Mouse (Mus musculus) olfactory bulb, adult 2 months (tissue): ENCODE data around the gene Cabp7.

Source experiments
- CTCF ChIP-seq: fragments of 200-500 bp; IDR thresholded peaks from 2 replicates; pipeline ENCODE4 v1.5.1; 2012; ENCODE audit warnings: low read depth, mild to moderate bottlenecking, low read length, moderate library complexity; ENCODE audit not compliant: insufficient read depth
- POLR2A ChIP-seq: fragments of 200-500 bp; IDR thresholded peaks from 2 replicates; pipeline ENCODE4 v1.6.1; 2012; ENCODE audit warnings: mild to moderate bottlenecking, low read depth, low read length, moderate library complexity; ENCODE audit not compliant: insufficient read depth

DNA sequence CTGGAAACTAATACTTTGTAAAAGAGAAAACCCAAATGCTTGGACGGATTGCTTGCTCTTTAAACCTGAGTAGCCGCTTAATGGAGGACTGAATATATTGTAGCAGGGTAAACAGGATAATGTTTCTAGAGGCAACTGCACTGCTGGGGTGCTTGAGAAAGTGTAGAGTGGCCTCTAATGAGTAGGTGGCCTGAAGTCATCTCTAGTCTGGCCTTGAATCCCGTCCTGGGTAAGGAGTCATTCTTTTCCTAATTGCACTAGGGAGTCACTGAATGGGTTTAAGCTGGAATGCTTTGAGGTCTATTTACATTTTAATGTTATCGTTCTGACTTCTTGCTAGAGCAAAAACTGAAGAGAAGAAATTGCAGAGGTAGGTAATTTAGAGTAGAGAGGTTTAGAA lies 41.4 kb downstream of the Cabp7 start:
- no peak for TF ChIP-seq POLR2A
- TF ChIP-seq CTCF: no peak
